ENCODE assay signal across 8 mouse cellular contexts in genomic region chr17:10079853-10080650, GRCm38 (mm10).
DNase-seq lines count a peak whose midpoint lies in the region; ATAC-seq and TF ChIP-seq lines count a peak whose summit lies in the region.

No protein-coding gene starts in this region.

- H3K27ac ChIP-seq in midbrain, embryonic 12.5 days (replicated peaks): 0 out of 2 replicates have a peak overlapping the region, but pooled peaks have one; percentile 20
- no peak overlapping the region for H3K27ac ChIP-seq in midbrain, embryonic 13.5 days
- peak overlapping the region; percentile 58 for H3K27ac ChIP-seq in heart, embryonic 15.5 days
- H3K27ac ChIP-seq in kidney, postnatal 0 days: no peak overlapping the region
- H3K27ac ChIP-seq in stomach, embryonic 15.5 days: no peak overlapping the region

- no peak overlapping the region for H3K9ac ChIP-seq in midbrain, embryonic 12.5 days (replicated peaks)
- H3K9ac ChIP-seq in midbrain, embryonic 13.5 days (replicated peaks): no peak overlapping the region
- no peak overlapping the region for H3K9ac ChIP-seq in heart, embryonic 15.5 days
- H3K9ac ChIP-seq in kidney, postnatal 0 days (ENCODE audit: low read depth, low read length): no peak overlapping the region
- H3K9ac ChIP-seq in stomach, embryonic 15.5 days: no peak overlapping the region

- ATAC-seq in midbrain, embryonic 12.5 days (ENCODE audit: low FRiP score, low read depth): 0 out of 2 replicates have a peak, but pooled peaks have one; percentile 27
- no peak for ATAC-seq in midbrain, embryonic 13.5 days
- ATAC-seq in heart, embryonic 15.5 days (replicated peaks; ENCODE audit: insufficient number of reproducible peaks, insufficient read depth, low FRiP score, low read depth): peak; percentile 91
- peak; percentile 90 for ATAC-seq in kidney, postnatal 0 days (replicated peaks; ENCODE audit: low FRiP score, low read depth)
- ATAC-seq in stomach, embryonic 15.5 days (ENCODE audit: insufficient read depth, low FRiP score, low read depth): peak; percentile 83
- ATAC-seq in megakaryocyte, adult 5-6 weeks (ENCODE audit: poor library complexity, severe bottlenecking): no peak
- no peak for ATAC-seq in erythroblast, adult 5-6 weeks (replicated peaks; ENCODE audit: low FRiP score, poor library complexity, severe bottlenecking)

- H3K9me3 ChIP-seq in midbrain, embryonic 12.5 days: no peaks in the 10 kb centered on the region
- H3K9me3 ChIP-seq in midbrain, embryonic 13.5 days: no peaks in the 10 kb centered on the region
- H3K9me3 ChIP-seq in heart, embryonic 15.5 days (replicated peaks): no peaks in the 10 kb centered on the region
- H3K9me3 ChIP-seq in kidney, postnatal 0 days (replicated peaks; ENCODE audit: low read length): no peaks in the 10 kb centered on the region
- no peaks in the 10 kb centered on the region for H3K9me3 ChIP-seq in stomach, embryonic 15.5 days

- H3K36me3 ChIP-seq in midbrain, embryonic 12.5 days: no peaks in the 10 kb centered on the region
- no peaks in the 10 kb centered on the region for H3K36me3 ChIP-seq in midbrain, embryonic 13.5 days
- H3K36me3 ChIP-seq in heart, embryonic 15.5 days: no peaks in the 10 kb centered on the region
- H3K36me3 ChIP-seq in kidney, postnatal 0 days (ENCODE audit: insufficient read depth, low read length): no peaks in the 10 kb centered on the region
- H3K36me3 ChIP-seq in stomach, embryonic 15.5 days: no peaks in the 10 kb centered on the region

- no peak overlapping the region for H3K4me2 ChIP-seq in midbrain, embryonic 12.5 days (replicated peaks)
- H3K4me2 ChIP-seq in midbrain, embryonic 13.5 days (replicated peaks): no peak overlapping the region
- H3K4me2 ChIP-seq in heart, embryonic 15.5 days: no peak overlapping the region
- no peak overlapping the region for H3K4me2 ChIP-seq in kidney, postnatal 0 days (ENCODE audit: low read length)
- H3K4me2 ChIP-seq in stomach, embryonic 15.5 days: no peak overlapping the region

- DNase-seq in kidney, postnatal 0 days (ENCODE audit: low spot score): peak; percentile 56
- DNase-seq in frontal cortex, adult 2 months (ENCODE audit: extremely low spot score in 1 of 2, low spot score in 1 of 2): no peak

- peaks cover 9% of the 10 kb centered on the region for H3K4me1 ChIP-seq in midbrain, embryonic 12.5 days
- peaks cover 7% of the 10 kb centered on the region for H3K4me1 ChIP-seq in midbrain, embryonic 13.5 days (replicated peaks)
- peaks cover 21% of the 10 kb centered on the region for H3K4me1 ChIP-seq in heart, embryonic 15.5 days (replicated peaks)
- H3K4me1 ChIP-seq in kidney, postnatal 0 days (replicated peaks; ENCODE audit: insufficient read depth, low read length): no peaks in the 10 kb centered on the region
- H3K4me1 ChIP-seq in stomach, embryonic 15.5 days: peaks cover 9% of the 10 kb centered on the region

- WGBS in midbrain, embryonic 12.5 days: 88% methylated on average over 15 of the region's 15 CpGs
- 88% methylated on average over 15 of the region's 15 CpGs for WGBS in midbrain, embryonic 13.5 days
- 53% methylated on average over 15 of the region's 15 CpGs for WGBS in heart, embryonic 15.5 days
- 32% methylated on average over 15 of the region's 15 CpGs for WGBS in kidney, postnatal 0 days
- WGBS in stomach, embryonic 15.5 days: 63% methylated on average over 15 of the region's 15 CpGs

- TF ChIP-seq CTCF in kidney, postnatal 0 days (IDR thresholded peaks at IDR 0.05; ENCODE audit: low read depth): no peak

- no peak overlapping the region for H3K4me3 ChIP-seq in midbrain, embryonic 12.5 days
- H3K4me3 ChIP-seq in midbrain, embryonic 13.5 days (replicated peaks): no peak overlapping the region
- no peak overlapping the region for H3K4me3 ChIP-seq in heart, embryonic 15.5 days
- H3K4me3 ChIP-seq in kidney, postnatal 0 days (replicated peaks; ENCODE audit: low read depth, low read length): no peak overlapping the region
- no peak overlapping the region for H3K4me3 ChIP-seq in stomach, embryonic 15.5 days (replicated peaks)

- H3K27me3 ChIP-seq in midbrain, embryonic 12.5 days: no peaks in the 10 kb centered on the region
- H3K27me3 ChIP-seq in midbrain, embryonic 13.5 days: no peaks in the 10 kb centered on the region
- no peaks in the 10 kb centered on the region for H3K27me3 ChIP-seq in heart, embryonic 15.5 days
- no peaks in the 10 kb centered on the region for H3K27me3 ChIP-seq in kidney, postnatal 0 days (ENCODE audit: insufficient read depth, low read length)
- H3K27me3 ChIP-seq in stomach, embryonic 15.5 days (replicated peaks): no peaks in the 10 kb centered on the region

Comparison
In these comparisons a context has a peak if more than half of its experiments do, and no peak if none do; other contexts are left out.
1. ATAC-seq: peak in midbrain, embryonic 12.5 days (single experiment), heart, embryonic 15.5 days (single experiment), kidney, postnatal 0 days (single experiment) and stomach, embryonic 15.5 days (single experiment); none in midbrain, embryonic 13.5 days (single experiment), megakaryocyte, adult 5-6 weeks (single experiment) and erythroblast, adult 5-6 weeks (single experiment).
2. H3K27ac ChIP-seq: peak in midbrain, embryonic 12.5 days (single experiment) and heart, embryonic 15.5 days (single experiment); none in midbrain, embryonic 13.5 days (single experiment), kidney, postnatal 0 days (single experiment) and stomach, embryonic 15.5 days (single experiment).